Mouse (Mus musculus) myocyte (in vitro differentiated cells): ENCODE measurements at regions not wholly inside any gene's neighbourhood (a gene's known extent, or its start where the extent isn't known, plus 50 kb on each side); places are given as distances from the start of the nearest gene placed in this dataset.

Experiments used
- MYOG ChIP-seq, 3 experiments: IDR thresholded peaks; one replicate each; pipeline ENCODE4 v1.6.1; 2011; ENCODE audit warnings: control low read depth in 2 of 3, low read depth in 2 of 3, mild to moderate bottlenecking in 2 of 3; ENCODE audit not compliant: insufficient read length in 2 of 3, control insufficient read depth in 1 of 3, insufficient read depth in 1 of 3
- REST ChIP-seq: IDR thresholded peaks from one replicate; pipeline ENCODE4 v1.6.1; 2011; ENCODE audit warnings: mild to moderate bottlenecking, control low read depth, moderate library complexity; ENCODE audit not compliant: insufficient read depth, insufficient read length
- SRF ChIP-seq: IDR thresholded peaks from one replicate; pipeline ENCODE4 v1.6.1; 2011; ENCODE audit warnings: low read depth; ENCODE audit not compliant: control insufficient read depth, insufficient read length
- USF1 ChIP-seq: IDR thresholded peaks from one replicate; pipeline ENCODE4 v1.6.1; 2011; ENCODE audit warnings: low read depth, mild to moderate bottlenecking, control low read depth, moderate library complexity

GRCm38 (mm10) chr9:72197331-72197732 is 77.3 kb upstream of the Zfp280d start:
- TF ChIP-seq REST: no peak
- no peak for TF ChIP-seq MYOG (IDR thresholded peaks at IDR 0.05; ENCODE audit: control insufficient read depth in 1 of 3, insufficient read depth in 1 of 3, insufficient read length in 2 of 3, low read depth in 2 of 3)
- TF ChIP-seq SRF: no peak
- TF ChIP-seq USF1: no peak
